In the genomic region with DNA sequence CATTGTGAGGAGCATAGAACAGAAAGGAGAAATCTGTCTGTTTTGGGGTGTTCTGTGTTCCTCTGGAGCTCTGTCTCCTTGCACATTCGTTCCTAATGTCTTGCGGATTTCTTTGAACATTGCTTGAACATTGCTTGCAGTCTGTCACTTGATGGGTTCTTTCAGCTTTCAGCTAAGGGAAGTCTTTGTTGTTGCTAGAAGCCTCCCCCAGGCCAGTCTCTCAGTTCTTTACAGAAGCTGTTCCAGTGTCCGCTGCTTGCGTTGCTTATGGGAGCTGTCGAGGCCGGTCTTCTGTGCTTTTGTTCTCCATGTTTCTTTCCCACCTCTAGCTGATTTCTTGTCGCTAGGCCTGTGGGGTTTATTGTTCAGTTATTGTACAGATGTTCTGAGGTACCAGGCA, we compare ENCODE assay signal across 12 mouse cellular contexts. TPM values are rescaled to one million over a fixed set of nuclear protein-coding genes. Genes with fewer than 3 reads are reported as not detected.
DNase-seq lines count a peak whose midpoint lies in the region; ATAC-seq and TF ChIP-seq lines count a peak whose summit lies in the region.
"Had no signal": no experiment of that assay in that cellular context is flagged by ENCODE, and none has a peak within 500 bp of the region (broad histone marks: within the 10 kb centered on the region; RNA-seq: fewer than 3 reads in every experiment).

No protein-coding gene starts in this region.

- no peak for ATAC-seq in intestine, embryonic 15.5 days
- no peak for ATAC-seq in intestine, embryonic 16.5 days
- no peak for ATAC-seq in forebrain, embryonic 13.5 days
- ATAC-seq in liver, embryonic 16.5 days (ENCODE audit: low read depth): no peak
- ATAC-seq in inflammation-experienced regulatory T-cells, adult 6 months: no peak

- no peak overlapping the region for H3K9ac ChIP-seq in intestine, embryonic 15.5 days
- no peak overlapping the region for H3K9ac ChIP-seq in intestine, embryonic 16.5 days (ENCODE audit: low read depth, low read length)
- peak overlapping the region; percentile 47 for H3K9ac ChIP-seq in forebrain, embryonic 13.5 days
- H3K9ac ChIP-seq in liver, embryonic 16.5 days (ENCODE audit: low read depth, low read length): no peak overlapping the region

- H3K36me3 ChIP-seq in intestine, embryonic 15.5 days: no peaks in the 10 kb centered on the region
- no peaks in the 10 kb centered on the region for H3K36me3 ChIP-seq in intestine, embryonic 16.5 days (ENCODE audit: control insufficient read depth, insufficient read depth, low read length)
- H3K36me3 ChIP-seq in forebrain, embryonic 13.5 days (ENCODE audit: poor library complexity, severe bottlenecking): no peaks in the 10 kb centered on the region
- H3K36me3 ChIP-seq in liver, embryonic 16.5 days (ENCODE audit: control insufficient read depth, insufficient read depth): no peaks in the 10 kb centered on the region

- H3K27me3 ChIP-seq in intestine, embryonic 15.5 days (replicated peaks): no peaks in the 10 kb centered on the region
- no peaks in the 10 kb centered on the region for H3K27me3 ChIP-seq in intestine, embryonic 16.5 days (replicated peaks; ENCODE audit: control insufficient read depth, insufficient read depth, low read length)
- H3K27me3 ChIP-seq in forebrain, embryonic 13.5 days: no peaks in the 10 kb centered on the region
- no peaks in the 10 kb centered on the region for H3K27me3 ChIP-seq in liver, embryonic 16.5 days (ENCODE audit: control insufficient read depth, insufficient read depth, low read depth, low read length)
- H3K27me3 ChIP-seq: megakaryocyte, embryonic 14.5 days had no signal

- H3K4me2 ChIP-seq in intestine, embryonic 15.5 days (replicated peaks): no peak overlapping the region
- H3K4me2 ChIP-seq in intestine, embryonic 16.5 days (ENCODE audit: low read depth, low read length): no peak overlapping the region
- peak overlapping the region; percentile 21 for H3K4me2 ChIP-seq in forebrain, embryonic 13.5 days
- no peak overlapping the region for H3K4me2 ChIP-seq in liver, embryonic 16.5 days (ENCODE audit: low read depth, low read length)

- H3K4me3 ChIP-seq in intestine, embryonic 15.5 days (replicated peaks): no peak overlapping the region
- H3K4me3 ChIP-seq in intestine, embryonic 16.5 days (ENCODE audit: low read length): no peak overlapping the region
- H3K4me3 ChIP-seq in forebrain, embryonic 13.5 days: no peak overlapping the region
- H3K4me3 ChIP-seq in liver, embryonic 16.5 days (ENCODE audit: low read depth, low read length): no peak overlapping the region
- H3K4me3 ChIP-seq: left cerebral cortex, adult 2 months; megakaryocyte, embryonic 14.5 days had no signal

- H3K4me1 ChIP-seq in intestine, embryonic 15.5 days (replicated peaks): peaks cover 51% of the 10 kb centered on the region
- H3K4me1 ChIP-seq in intestine, embryonic 16.5 days (ENCODE audit: control insufficient read depth, insufficient read depth, low read length): peaks cover 67% of the 10 kb centered on the region
- peaks cover 65% of the 10 kb centered on the region for H3K4me1 ChIP-seq in forebrain, embryonic 13.5 days
- H3K4me1 ChIP-seq in liver, embryonic 16.5 days (ENCODE audit: control insufficient read depth, low read depth, low read length): peaks cover 68% of the 10 kb centered on the region

- no peak for TF ChIP-seq POLR2A in brain, embryonic 14.5 days (IDR thresholded peaks at IDR 0.05; ENCODE audit: borderline replicate concordance, extremely low read depth, insufficient read depth, insufficient read length, poor library complexity, severe bottlenecking)

- peak; percentile 74 for DNase-seq in brain, embryonic 14.5 days (ENCODE audit: low read depth)
- DNase-seq in cerebellum, adult 18-20 months: no peak
- DNase-seq in adrenal gland, postnatal 4 days (ENCODE audit: low spot score in 2 of 2): no peak
- DNase-seq: heart, postnatal 14 days; right cerebral cortex, postnatal 14 days had no signal

- no peak for TF ChIP-seq CTCF in brain, embryonic 14.5 days (IDR thresholded peaks at IDR 0.05; ENCODE audit: borderline replicate concordance, extremely low read depth, insufficient read depth, insufficient read length)

- H3K27ac ChIP-seq in intestine, embryonic 15.5 days: peak overlapping the region; percentile 4; the same call in 1 of the 2 replicates
- H3K27ac ChIP-seq in intestine, embryonic 16.5 days (ENCODE audit: low read length): no peak overlapping the region
- peak overlapping the region; percentile 77 for H3K27ac ChIP-seq in forebrain, embryonic 13.5 days
- peak overlapping the region; percentile 62 for H3K27ac ChIP-seq in liver, embryonic 16.5 days (ENCODE audit: low read length)
- H3K27ac ChIP-seq: left cerebral cortex, adult 2 months had no signal

- WGBS in intestine, embryonic 15.5 days: 58% methylated on average over 7 of the region's 7 CpGs
- 57% methylated on average over 7 of the region's 7 CpGs for WGBS in intestine, embryonic 16.5 days
- 15% methylated on average over 7 of the region's 7 CpGs for WGBS in forebrain, embryonic 13.5 days
- 68% methylated on average over 7 of the region's 7 CpGs for WGBS in liver, embryonic 16.5 days (ENCODE audit: insufficient replicate concordance)

- H3K9me3 ChIP-seq in intestine, embryonic 15.5 days: no peaks in the 10 kb centered on the region
- H3K9me3 ChIP-seq in intestine, embryonic 16.5 days (ENCODE audit: control insufficient read depth, low read length): no peaks in the 10 kb centered on the region
- no peaks in the 10 kb centered on the region for H3K9me3 ChIP-seq in forebrain, embryonic 13.5 days (replicated peaks)
- H3K9me3 ChIP-seq in liver, embryonic 16.5 days (replicated peaks; ENCODE audit: control insufficient read depth, low read length): no peaks in the 10 kb centered on the region
- H3K9me3 ChIP-seq: megakaryocyte, embryonic 14.5 days had no signal

RNA-seq across cellular contexts. Expression of a gene that starts 7.3 kb away (rescaled TPM):
- polyA plus RNA-seq in intestine, embryonic 15.5 days (2015; fragmentation: Nextera tagmentation; extraction: Ambion mirVana): 28.1 and 28.7 TPM in 2 replicates
- polyA plus RNA-seq in intestine, embryonic 16.5 days (2015; fragmentation: Nextera tagmentation; extraction: Ambion mirVana): 36.2 and 37.6 TPM in 2 replicates
- polyA plus RNA-seq in brain, embryonic 14.5 days (2012; rRNA removed): 28.5 and 29.0 TPM in 2 replicates
- polyA plus RNA-seq in forebrain, embryonic 13.5 days (2015; fragmentation: Nextera tagmentation; extraction: Ambion mirVana): 32.1 and 33.3 TPM in 2 replicates
- 11.7 and 12.1 TPM in 2 replicates for polyA plus RNA-seq in liver, embryonic 16.5 days (2015; fragmentation: Nextera tagmentation; extraction: Ambion mirVana)
- 10 to 100 TPM; 27.0 to 28.6 TPM for total RNA-seq in adrenal gland, postnatal 4 days (2021)
- 10 to 100 TPM; 11.4 to 15.9 (median 14.1) TPM for polyA plus RNA-seq in inflammation-experienced regulatory T-cells, adult 6 months (2017; shearing (Covaris generic))

RNA-seq across cellular contexts. Expression of a gene that starts 17.9 kb away (rescaled TPM):
- 0.39 and 0.61 TPM in 2 replicates for polyA plus RNA-seq in intestine, embryonic 15.5 days (2015; fragmentation: Nextera tagmentation; extraction: Ambion mirVana)
- polyA plus RNA-seq in intestine, embryonic 16.5 days (2015; fragmentation: Nextera tagmentation; extraction: Ambion mirVana): 0.71 and 0.78 TPM in 2 replicates
- polyA plus RNA-seq in brain, embryonic 14.5 days (2012; rRNA removed): 0.07 TPM in 1 of 2 replicates, not detected in the other
- not detected in 2 replicates for polyA plus RNA-seq in forebrain, embryonic 13.5 days (2015; fragmentation: Nextera tagmentation; extraction: Ambion mirVana)
- polyA plus RNA-seq in liver, embryonic 16.5 days (2015; fragmentation: Nextera tagmentation; extraction: Ambion mirVana): 0.06 TPM in 1 of 2 replicates, not detected in the other
- total RNA-seq in adrenal gland, postnatal 4 days (2021): under 1 TPM in 1 of 2 experiments, not detected in 1; 0.56 TPM
- not detected for polyA plus RNA-seq in inflammation-experienced regulatory T-cells, adult 6 months (2017; shearing (Covaris generic))
- total RNA-seq: heart, postnatal 14 days; left cerebral cortex, adult 2 months had no signal

RNA-seq across cellular contexts. Expression of a gene that starts 43.0 kb away (rescaled TPM):
- 0.10 and 0.13 TPM in 2 replicates for polyA plus RNA-seq in intestine, embryonic 15.5 days (2015; fragmentation: Nextera tagmentation; extraction: Ambion mirVana)
- polyA plus RNA-seq in intestine, embryonic 16.5 days (2015; fragmentation: Nextera tagmentation; extraction: Ambion mirVana): 0.17 TPM in 1 of 2 replicates, not detected in the other
- 0.16 and 0.20 TPM in 2 replicates for polyA plus RNA-seq in brain, embryonic 14.5 days (2012; rRNA removed)
- 0.26 TPM in 1 of 2 replicates, not detected in the other for polyA plus RNA-seq in forebrain, embryonic 13.5 days (2015; fragmentation: Nextera tagmentation; extraction: Ambion mirVana)
- polyA plus RNA-seq in liver, embryonic 16.5 days (2015; fragmentation: Nextera tagmentation; extraction: Ambion mirVana): not detected in 2 replicates
- total RNA-seq in adrenal gland, postnatal 4 days (2021): under 1 TPM; 0.22 to 0.34 TPM
- polyA plus RNA-seq in inflammation-experienced regulatory T-cells, adult 6 months (2017; shearing (Covaris generic)): 100 to 1,000 TPM; 355 to 487 (median 480) TPM

Comparison
In these comparisons a context has a peak if more than half of its experiments do, and no peak if none do; other contexts are left out.
1. RNA of a gene that starts 43.0 kb away (polyA plus RNA-seq): 355 to 487 TPM in inflammation-experienced regulatory T-cells, adult 6 months; 0.16 to 0.20 TPM in brain, embryonic 14.5 days, 0.10 to 0.13 TPM in intestine, embryonic 15.5 days, 0.17 TPM in intestine, embryonic 16.5 days, not detected in liver, embryonic 16.5 days and 0.26 TPM in forebrain, embryonic 13.5 days; every median in the first group is over 100 times any median in the second.